Mouse (Mus musculus) heart, embryonic 13.5 days (tissue): ENCODE data around the gene Bmper. TPM values are rescaled to one million over a fixed set of nuclear protein-coding genes. Genes with fewer than 3 reads are reported as not detected.

Experiments
- ATAC-seq: fragments of 200-750 bp; cut with Nextera tagmentation; 2 replicates; pipeline ENCODE4 v1.8.0; 2017; ENCODE audit warnings: moderate TSS enrichment; ENCODE audit not compliant: insufficient number of reproducible peaks, low FRiP score, low TSS enrichment; ENCODE audit errors: extremely low read depth
- H3K27ac ChIP-seq: fragments of 300-500 bp; sonication (generic); replicated peaks from 2 replicates; pipeline ENCODE4 v1.5.1; 2015; ENCODE audit warnings: moderate library complexity, mild to moderate bottlenecking, inconsistent platforms
- H3K27me3 ChIP-seq: fragments of 300-500 bp; sonication (generic); replicated peaks from 2 replicates; pipeline ENCODE4 v1.6.1; 2015; ENCODE audit warnings: mild to moderate bottlenecking, inconsistent platforms
- H3K36me3 ChIP-seq: fragments of 300-500 bp; sonication (generic); 2 replicates; pipeline ENCODE4 v1.6.1; 2015; ENCODE audit warnings: mild to moderate bottlenecking, inconsistent platforms
- H3K4me1 ChIP-seq: fragments of 300-500 bp; sonication (generic); 2 replicates; pipeline ENCODE4 v1.6.1; 2015; ENCODE audit warnings: inconsistent platforms
- H3K4me2 ChIP-seq: fragments of 300-500 bp; sonication (generic); 2 replicates; pipeline ENCODE4 v1.6.1; 2015; ENCODE audit warnings: inconsistent platforms, mild to moderate bottlenecking, moderate library complexity
- H3K4me3 ChIP-seq: fragments of 300-500 bp; sonication (generic); 2 replicates; pipeline ENCODE4 v1.5.1; 2015; ENCODE audit warnings: moderate library complexity, mild to moderate bottlenecking, inconsistent platforms
- H3K9ac ChIP-seq: fragments of 300-500 bp; sonication (generic); 2 replicates; pipeline ENCODE4 v1.6.1; 2015; ENCODE audit warnings: inconsistent platforms, mild to moderate bottlenecking, moderate library complexity
- H3K9me3 ChIP-seq: fragments of 300-500 bp; sonication (generic); 2 replicates; pipeline ENCODE4 v1.6.1; 2016; ENCODE audit warnings: inconsistent platforms
- WGBS: fragments of 180-500 bp; shearing (Covaris S2); methylation state at CpG from one replicate; pipeline ENCODE4 v1.1.7; 2015; ENCODE audit warnings: mixed read lengths; 5-methylcytosine and 5-hydroxymethylcytosine counted together
- polyA plus RNA-seq: library from polyadenylated mRNA; unstranded; fragments of >200 nt; fragmentation: Nextera tagmentation; extraction: Ambion mirVana; gene quantifications from 2 replicates; pipeline ENCODE4 v1.2.1, GENCODE M21; 2015

Bmper gene
- polyA plus RNA-seq, 1 experiment from 2014 or later = 8.4 TPM

DNA sequence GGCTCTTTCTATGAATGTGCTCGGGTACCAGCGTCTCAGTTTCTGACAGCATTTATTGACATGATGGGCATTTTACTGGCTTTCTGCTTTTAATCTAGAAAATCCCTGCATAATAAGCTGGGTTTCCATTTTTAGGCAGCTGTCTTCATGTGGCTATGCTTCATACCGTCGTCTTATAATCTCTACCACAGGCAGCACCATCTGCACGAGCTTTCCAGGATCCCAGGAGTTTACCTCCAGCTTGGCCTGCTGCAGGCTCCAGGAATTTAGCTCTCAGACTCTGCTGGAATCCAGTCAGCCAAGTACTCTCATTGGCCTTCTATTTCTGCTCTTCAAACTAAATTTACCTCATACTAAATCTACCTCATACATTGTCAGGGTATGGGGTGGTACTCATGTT lies 219.3 kb downstream of the Bmper start:
- Histone ChIP-seq H3K36me3 (no peaks in the 10 kb centered on the region), H3K4me3 (no peak overlapping the region), H3K4me2 (no peak overlapping the region), H3K9me3 (no peaks in the 10 kb centered on the region), H3K27ac (0 out of 2 replicates have a peak overlapping the region, but pooled peaks have one; percentile 39), H3K9ac (no peak overlapping the region), H3K4me1 (peaks cover 12% of the 10 kb centered on the region), H3K27me3 (no peaks in the 10 kb centered on the region)
- no peak for ATAC-seq
- WGBS = 46% methylated on average over 5 of the region's 5 CpGs

DNA sequence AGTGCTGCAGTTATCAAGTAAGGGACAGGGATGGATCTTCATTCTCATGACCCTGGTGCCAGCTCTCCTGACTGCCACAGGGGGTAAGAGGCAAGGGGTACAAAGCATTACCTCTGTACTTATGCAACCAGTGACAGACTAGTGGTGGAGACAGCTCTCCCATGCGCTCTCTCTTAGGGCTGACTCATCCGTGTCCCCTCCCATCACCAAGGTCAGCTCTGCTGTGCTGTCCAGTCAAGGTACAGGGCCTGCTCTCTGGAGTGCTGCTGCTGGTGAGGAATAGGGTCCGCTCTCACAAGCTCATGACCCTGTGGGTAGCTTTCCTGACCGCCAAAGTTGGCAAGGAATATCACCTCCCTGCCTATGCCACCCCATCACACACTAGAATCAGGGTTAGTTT lies 222.1 kb downstream of the Bmper start:
- H3K9me3 ChIP-seq = no peaks in the 10 kb centered on the region
- H3K9ac ChIP-seq = no peak overlapping the region
- no peak overlapping the region for H3K4me2 ChIP-seq
- no peaks in the 10 kb centered on the region for H3K27me3 ChIP-seq
- no peak overlapping the region for H3K4me3 ChIP-seq
- ATAC-seq = no peak
- peaks cover 12% of the 10 kb centered on the region for H3K4me1 ChIP-seq
- no peak overlapping the region for H3K27ac ChIP-seq
- 83% methylated on average over 4 of the region's 4 CpGs for WGBS
- no peaks in the 10 kb centered on the region for H3K36me3 ChIP-seq

- WGBS = 67% methylated on average over 7 of the region's 7 CpGs
- peaks cover 5% of the 10 kb centered on the region for H3K4me1 ChIP-seq
- no peak overlapping the region for H3K4me2 ChIP-seq
- H3K27ac ChIP-seq = no peak overlapping the region
- H3K4me3 ChIP-seq = no peak overlapping the region
- H3K9me3 ChIP-seq = no peaks in the 10 kb centered on the region
- H3K9ac ChIP-seq = no peak overlapping the region
- ATAC-seq = no peak
- H3K27me3 ChIP-seq = no peaks in the 10 kb centered on the region
- no peaks in the 10 kb centered on the region for H3K36me3 ChIP-seq
Observed at GRCm38 (mm10) chr9:23447271-23447961, 224.5 kb downstream of the Bmper start.

- Histone ChIP-seq H3K4me1 (no peaks in the 10 kb centered on the region), H3K36me3 (no peaks in the 10 kb centered on the region), H3K9me3 (no peaks in the 10 kb centered on the region), H3K4me2 (no peak overlapping the region), H3K27ac (no peak overlapping the region), H3K4me3 (no peak overlapping the region), H3K27me3 (no peaks in the 10 kb centered on the region), H3K9ac (no peak overlapping the region)
- WGBS = 44% methylated on average over 5 of the region's 5 CpGs
- ATAC-seq = no peak
Observed at GRCm38 (mm10) chr9:23453309-23453708, 230.4 kb downstream of the Bmper start.

GRCm38 (mm10) chr9:23457186-23457585 lies 234.3 kb downstream of the Bmper start:
- H3K4me3 ChIP-seq = no peak overlapping the region
- WGBS = 79% methylated on average over 3 of the region's 3 CpGs
- H3K9me3 ChIP-seq = no peaks in the 10 kb centered on the region
- no peaks in the 10 kb centered on the region for H3K36me3 ChIP-seq
- no peak overlapping the region for H3K4me2 ChIP-seq
- H3K27ac ChIP-seq = no peak overlapping the region
- peaks cover 8% of the 10 kb centered on the region for H3K4me1 ChIP-seq
- H3K9ac ChIP-seq = no peak overlapping the region
- no peak for ATAC-seq
- H3K27me3 ChIP-seq = no peaks in the 10 kb centered on the region

- H3K9ac ChIP-seq = no peak overlapping the region
- no peaks in the 10 kb centered on the region for H3K27me3 ChIP-seq
- WGBS = 28% methylated on average over 4 of the region's 4 CpGs
- ATAC-seq = no peak
- peaks cover 10% of the 10 kb centered on the region for H3K4me1 ChIP-seq
- H3K36me3 ChIP-seq = no peaks in the 10 kb centered on the region
- H3K4me3 ChIP-seq = no peak overlapping the region
- H3K4me2 ChIP-seq = no peak overlapping the region
- H3K9me3 ChIP-seq = no peaks in the 10 kb centered on the region
- H3K27ac ChIP-seq = no peak overlapping the region
Observed at GRCm38 (mm10) chr9:23460721-23461120, 237.8 kb downstream of the Bmper start.

DNA sequence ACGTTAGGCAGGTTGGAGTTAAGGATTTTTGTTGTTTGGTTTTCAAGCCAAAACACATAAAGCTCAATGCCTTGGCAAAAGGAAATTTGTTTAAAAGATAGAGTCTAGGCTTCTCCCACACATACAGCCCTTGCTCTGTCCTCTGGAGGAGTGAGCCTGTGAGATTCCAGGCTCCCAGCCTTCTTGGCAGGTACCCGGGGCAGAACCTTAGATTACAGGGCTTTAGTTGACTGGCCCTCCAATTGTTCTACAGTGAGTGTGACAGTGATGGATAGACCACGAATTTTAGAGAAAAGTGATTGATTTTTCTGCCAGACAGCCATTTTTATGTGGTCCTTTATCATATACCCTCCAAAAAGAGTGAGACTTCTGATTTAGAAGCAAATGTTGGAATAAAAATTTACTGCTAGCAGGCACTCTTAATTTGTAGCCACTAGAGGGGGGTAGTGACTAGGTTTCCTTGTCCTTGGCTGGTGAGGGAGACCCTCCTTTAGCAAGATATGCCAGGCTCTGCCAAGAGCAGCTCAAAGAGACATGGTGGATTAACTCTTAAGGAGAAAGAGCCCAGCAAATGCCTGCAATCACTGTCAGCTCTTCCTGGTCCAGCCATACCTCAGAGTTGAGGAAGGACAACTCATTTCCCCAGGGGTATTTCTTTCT lies 240.2 kb downstream of the Bmper start:
- ATAC-seq = no peak
- 23% methylated on average over 3 of the region's 3 CpGs for WGBS
- H3K27me3 ChIP-seq = no peaks in the 10 kb centered on the region
- H3K27ac ChIP-seq = no peak overlapping the region
- no peaks in the 10 kb centered on the region for H3K9me3 ChIP-seq
- H3K4me1 ChIP-seq = peaks cover 10% of the 10 kb centered on the region
- no peak overlapping the region for H3K4me3 ChIP-seq
- no peaks in the 10 kb centered on the region for H3K36me3 ChIP-seq
- H3K4me2 ChIP-seq = no peak overlapping the region
- no peak overlapping the region for H3K9ac ChIP-seq

DNA sequence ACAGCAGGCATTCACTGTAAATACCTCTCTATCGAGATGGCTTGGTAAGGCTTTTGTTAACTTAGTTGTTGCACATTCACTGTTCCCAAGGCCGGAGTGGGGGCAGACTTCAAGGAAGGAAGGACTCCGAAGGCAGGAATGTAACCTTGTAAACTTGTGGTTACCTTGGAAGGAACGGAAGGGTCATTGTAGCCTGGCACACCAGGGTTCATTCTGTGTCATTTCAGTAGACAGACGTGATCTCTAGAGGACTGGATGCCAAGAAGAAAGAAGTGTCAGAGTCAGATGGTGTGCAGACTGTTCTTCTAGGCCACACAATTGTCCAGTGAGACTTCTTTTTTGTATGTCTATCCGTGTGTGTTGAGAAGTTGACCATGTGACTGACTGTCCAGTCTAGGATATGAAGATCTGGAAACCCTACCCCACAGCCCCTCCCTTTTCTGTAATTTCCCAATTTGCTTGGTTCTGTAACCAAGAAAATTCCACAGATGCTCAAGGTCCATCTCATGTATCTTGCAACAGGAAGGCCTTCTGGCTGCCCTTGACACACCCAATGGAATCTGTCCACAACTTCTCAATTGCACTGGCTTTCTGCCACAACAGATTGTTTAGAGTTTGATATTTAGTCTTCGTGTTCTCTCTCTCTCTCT lies 242.2 kb downstream of the Bmper start:
- Histone ChIP-seq H3K4me2 (no peak overlapping the region), H3K9ac (no peak overlapping the region), H3K4me3 (no peak overlapping the region), H3K27me3 (no peaks in the 10 kb centered on the region), H3K9me3 (no peaks in the 10 kb centered on the region), H3K4me1 (peaks cover 14% of the 10 kb centered on the region), H3K36me3 (no peaks in the 10 kb centered on the region), H3K27ac (no peak overlapping the region)
- ATAC-seq = no peak
- 67% methylated on average over 7 of the region's 7 CpGs for WGBS

GRCm38 (mm10) chr9:23469886-23470285 lies 247.0 kb downstream of the Bmper start:
- H3K36me3 ChIP-seq = no peaks in the 10 kb centered on the region
- no peak overlapping the region for H3K9ac ChIP-seq
- H3K4me3 ChIP-seq = no peak overlapping the region
- 43% methylated on average over 1 of the region's 1 CpGs for WGBS
- no peak overlapping the region for H3K27ac ChIP-seq
- no peaks in the 10 kb centered on the region for H3K9me3 ChIP-seq
- peaks cover 6% of the 10 kb centered on the region for H3K4me1 ChIP-seq
- no peak overlapping the region for H3K4me2 ChIP-seq
- no peaks in the 10 kb centered on the region for H3K27me3 ChIP-seq
- no peak for ATAC-seq

- no peaks in the 10 kb centered on the region for H3K36me3 ChIP-seq
- no peak overlapping the region for H3K27ac ChIP-seq
- H3K9me3 ChIP-seq = no peaks in the 10 kb centered on the region
- H3K4me1 ChIP-seq = peaks cover 10% of the 10 kb centered on the region
- H3K4me3 ChIP-seq = no peak overlapping the region
- H3K4me2 ChIP-seq = no peak overlapping the region
- WGBS = 67% methylated on average over 4 of the region's 4 CpGs
- no peak for ATAC-seq
- H3K9ac ChIP-seq = no peak overlapping the region
- H3K27me3 ChIP-seq = no peaks in the 10 kb centered on the region
Observed at GRCm38 (mm10) chr9:23485851-23486250, 263.0 kb downstream of the Bmper start.

DNA sequence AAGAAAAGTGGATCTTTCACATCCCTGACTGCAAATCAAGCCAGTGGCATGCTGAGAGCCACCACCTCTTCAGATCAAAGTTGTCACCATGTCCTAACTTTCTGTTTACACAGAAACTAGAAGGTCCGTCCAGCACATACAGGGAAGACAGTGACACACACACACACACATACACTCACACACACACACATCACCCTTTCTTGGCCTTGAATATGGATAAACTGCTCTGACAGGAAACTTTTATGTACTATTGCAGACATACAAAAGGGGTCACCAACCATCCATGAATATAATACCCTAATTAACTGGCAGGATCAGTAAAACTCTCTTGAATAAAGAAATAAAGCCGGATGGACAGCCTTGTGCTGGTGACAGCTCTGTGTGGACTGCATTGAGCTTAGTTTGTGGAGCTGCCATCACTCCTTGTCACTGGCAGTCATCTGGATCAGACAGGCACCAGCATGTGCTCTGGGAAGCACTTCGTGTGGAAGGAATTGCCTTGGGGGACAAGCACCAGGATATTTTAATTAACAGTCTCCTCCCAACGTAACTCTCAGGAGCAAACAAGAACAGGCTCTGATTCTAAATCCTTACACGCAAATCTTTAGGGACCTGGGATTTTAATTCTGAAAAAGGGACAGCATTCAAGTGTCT lies 264.0 kb downstream of the Bmper start:
- Histone ChIP-seq H3K27me3 (no peaks in the 10 kb centered on the region), H3K27ac (no peak overlapping the region), H3K36me3 (no peaks in the 10 kb centered on the region), H3K4me3 (no peak overlapping the region), H3K9me3 (no peaks in the 10 kb centered on the region), H3K4me2 (no peak overlapping the region), H3K9ac (no peak overlapping the region), H3K4me1 (peaks cover 7% of the 10 kb centered on the region)
- WGBS = 53% methylated on average over 5 of the region's 5 CpGs
- ATAC-seq = no peak
